Mouse (Mus musculus) embryonic fibroblast, embryonic 13.5 days (primary cell): ENCODE data around the gene Ddx39. TPM values are rescaled to one million over a fixed set of nuclear protein-coding genes. Genes with fewer than 3 reads are reported as not detected.

Source experiments
- H3K27ac ChIP-seq: 2 replicates; pipeline ENCODE4 v1.5.1; 2012; ENCODE audit warnings: low read length, control low read depth, inconsistent platforms; ENCODE audit not compliant: insufficient read depth
- H3K4me1 ChIP-seq: 2 replicates; pipeline ENCODE4 v1.6.1; 2011; ENCODE audit warnings: low read length; ENCODE audit not compliant: control insufficient read depth, insufficient read depth
- H3K4me3 ChIP-seq: 2 replicates; pipeline ENCODE4 v1.5.1; 2011; ENCODE audit warnings: mild to moderate bottlenecking, control low read depth, low read length; ENCODE audit not compliant: insufficient read depth
- CTCF ChIP-seq: IDR thresholded peaks from 2 replicates; pipeline ENCODE4 v1.5.1; 2011; ENCODE audit warnings: mild to moderate bottlenecking, control low read depth, low read length, moderate library complexity, borderline replicate concordance; ENCODE audit not compliant: insufficient read depth
- POLR2A ChIP-seq: IDR thresholded peaks from 2 replicates; pipeline ENCODE4 v1.6.1; 2011; ENCODE audit warnings: low read depth, mild to moderate bottlenecking, control low read depth, low read length, moderate library complexity
- polyA plus RNA-seq: library from polyadenylated mRNA; stranded (reverse); fragments of >200 nt; gene quantifications from 2 replicates; pipeline ENCODE4 v1.2.4, GENCODE M21; 2011; ENCODE audit warnings: low read depth; ENCODE audit not compliant: missing spikeins, insufficient read length

Ddx39 gene
- polyA plus RNA-seq, 1 experiment: 64.2 TPM

- H3K4me3 ChIP-seq: no peak overlapping the region
- TF ChIP-seq POLR2A: no peak
- no peak for TF ChIP-seq CTCF
Observed at GRCm38 (mm10) chr8:83764116-83764515, 49.1 kb downstream of the Ddx39 start.

DNA sequence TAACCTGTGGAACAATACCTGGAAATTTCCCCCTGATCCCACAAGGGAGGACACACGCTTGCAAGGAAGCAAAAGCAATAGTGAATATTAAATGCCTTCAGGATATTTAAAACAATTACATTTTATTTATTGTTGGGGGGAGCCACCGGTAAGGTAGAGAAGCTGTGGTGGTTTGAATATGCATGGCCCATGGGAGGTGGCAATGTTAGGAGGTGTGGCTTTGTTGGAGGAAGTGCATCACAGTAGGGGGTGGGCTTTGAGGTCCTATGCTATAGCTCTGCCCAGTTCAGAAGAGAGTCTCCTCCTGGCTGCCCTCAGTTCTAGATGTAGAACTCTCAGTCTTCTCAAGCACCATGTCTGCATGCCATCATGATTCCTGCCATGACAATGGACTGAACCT lies 49.7 kb downstream of the Ddx39 start:
- TF ChIP-seq CTCF (no peak), POLR2A (no peak)
- no peak overlapping the region for H3K4me3 ChIP-seq
- no peak overlapping the region for H3K27ac ChIP-seq
- H3K4me1 ChIP-seq: no peaks in the 10 kb centered on the region

More at GRCm38 (mm10) chr8:83764116-83764515, 49.1 kb downstream of the Ddx39 start:
- H3K27ac ChIP-seq: no peak overlapping the region
- H3K4me1 ChIP-seq: 0 out of 2 replicates have a peak, but pooled peaks cover 3% of the 10 kb centered on the region

- Histone ChIP-seq H3K4me1 (no peaks in the 10 kb centered on the region), H3K27ac (no peak overlapping the region), H3K4me3 (no peak overlapping the region)
- no peak for TF ChIP-seq POLR2A
- TF ChIP-seq CTCF: no peak
Observed at GRCm38 (mm10) chr8:83765663-83766062, 50.7 kb downstream of the Ddx39 start.

DNA sequence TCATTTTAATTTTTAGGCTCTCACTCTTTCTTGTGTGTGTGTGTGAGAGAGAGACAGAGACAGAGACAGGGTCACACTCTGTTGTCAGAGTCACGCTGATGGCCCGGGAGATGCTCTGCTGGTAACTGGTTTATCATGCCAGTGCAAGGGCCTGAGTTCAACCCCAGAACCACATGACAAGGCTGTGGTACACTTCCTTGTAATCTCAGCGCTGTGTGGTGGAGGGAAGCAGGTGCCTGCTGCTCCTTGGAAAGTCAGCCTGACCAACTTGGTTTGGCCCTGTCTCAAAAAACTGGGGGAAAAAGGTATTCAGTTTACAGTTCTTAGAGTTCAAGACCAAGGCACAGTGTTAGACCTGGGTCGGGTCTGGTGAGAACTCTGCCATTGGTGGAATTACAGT lies 52.5 kb downstream of the Ddx39 start:
- TF ChIP-seq CTCF (no peak), POLR2A (no peak)
- H3K4me3 ChIP-seq: no peak overlapping the region
- H3K27ac ChIP-seq: no peak overlapping the region
- peaks cover 3% of the 10 kb centered on the region; the same call in 1 of the 2 replicates for H3K4me1 ChIP-seq

DNA sequence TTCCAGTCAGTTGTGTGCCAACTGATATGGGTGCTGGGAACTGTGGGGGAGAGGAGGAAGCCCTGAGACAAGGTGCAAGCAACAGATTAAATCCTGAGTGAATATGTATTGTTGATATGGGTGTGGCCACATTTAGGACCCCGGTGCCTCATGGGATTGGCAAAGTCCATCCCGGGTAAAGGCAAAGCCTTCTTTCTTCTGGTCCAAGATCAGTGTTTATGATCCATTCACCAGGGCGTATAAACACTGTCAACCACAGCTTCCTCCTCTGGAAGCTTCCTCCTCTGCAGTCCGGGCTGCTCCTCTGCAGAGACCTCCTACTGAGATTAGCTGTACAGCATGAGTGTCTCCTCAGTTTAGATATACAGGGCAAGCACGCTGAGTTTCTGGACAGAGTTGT lies 53.5 kb downstream of the Ddx39 start:
- Histone ChIP-seq H3K4me1 (peaks cover 3% of the 10 kb centered on the region; the same call in 1 of the 2 replicates), H3K27ac (no peak overlapping the region), H3K4me3 (no peak overlapping the region)
- TF ChIP-seq POLR2A: no peak
- TF ChIP-seq CTCF: no peak

DNA sequence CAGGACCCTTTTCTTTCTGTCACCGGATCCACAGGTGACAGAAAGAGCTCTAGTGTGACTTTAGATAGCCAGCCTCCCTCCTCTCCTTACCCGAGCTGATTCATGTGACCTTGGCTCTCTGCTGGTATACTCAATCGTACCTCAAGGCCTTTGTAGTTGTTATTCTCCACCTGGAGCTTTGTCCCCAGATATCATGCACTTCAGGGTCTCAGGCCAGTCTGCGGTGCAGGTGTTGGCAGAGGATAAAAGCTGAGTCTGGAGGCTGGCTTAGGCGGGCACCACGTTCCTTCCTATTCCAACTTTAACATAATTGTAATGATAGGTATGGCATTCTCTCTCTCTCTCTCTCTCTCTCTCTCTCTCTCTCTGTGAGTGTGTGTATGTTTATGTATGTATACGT lies 54.7 kb downstream of the Ddx39 start:
- H3K4me1 ChIP-seq: peaks cover 3% of the 10 kb centered on the region; the same call in 1 of the 2 replicates
- TF ChIP-seq POLR2A (no peak), CTCF (no peak)
- no peak overlapping the region for H3K27ac ChIP-seq
- no peak overlapping the region for H3K4me3 ChIP-seq

DNA sequence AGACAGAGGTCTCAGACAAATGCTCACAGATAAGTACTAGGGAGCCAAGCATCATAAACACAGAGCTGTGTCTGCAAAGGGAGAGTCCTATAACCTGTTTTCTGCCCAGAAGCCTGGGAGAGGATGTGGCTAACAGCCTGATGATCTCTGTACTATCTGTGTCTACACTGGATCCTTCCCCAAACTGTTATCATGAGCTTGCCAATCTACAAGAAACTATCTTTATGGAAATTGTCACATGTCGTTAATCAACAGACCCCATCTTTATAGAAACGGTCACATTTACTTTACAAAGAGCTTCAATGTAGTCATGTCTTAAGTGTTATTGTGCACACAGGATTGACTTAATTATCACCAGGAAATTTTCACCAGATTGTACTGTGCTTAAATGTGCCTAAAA lies 55.7 kb downstream of the Ddx39 start:
- H3K4me1 ChIP-seq: peaks cover 3% of the 10 kb centered on the region; the same call in 1 of the 2 replicates
- H3K27ac ChIP-seq: no peak overlapping the region
- TF ChIP-seq POLR2A (no peak), CTCF (no peak)
- no peak overlapping the region for H3K4me3 ChIP-seq

DNA sequence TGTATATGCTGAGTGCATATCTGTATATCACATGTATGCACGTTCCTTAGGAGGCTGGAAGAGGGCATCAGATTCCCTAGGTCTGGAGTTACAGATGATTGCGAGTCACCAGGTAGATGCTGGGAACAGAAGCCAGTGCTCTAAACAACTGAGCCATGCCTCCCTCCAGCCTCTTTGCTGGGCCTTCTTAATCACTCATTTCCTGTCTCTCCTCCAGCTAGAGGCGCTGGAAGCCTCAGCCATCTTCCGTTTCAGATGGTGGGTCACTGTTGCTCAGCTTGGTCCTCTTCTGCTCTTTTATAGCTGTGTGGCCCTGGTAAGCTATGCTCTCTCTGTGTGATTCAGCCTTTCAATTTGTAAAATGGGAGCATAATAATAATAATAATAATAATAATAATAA lies 56.8 kb downstream of the Ddx39 start:
- no peak overlapping the region for H3K27ac ChIP-seq
- H3K4me3 ChIP-seq: no peak overlapping the region
- peaks cover 3% of the 10 kb centered on the region; the same call in 1 of the 2 replicates for H3K4me1 ChIP-seq
- no peak for TF ChIP-seq CTCF

GRCm38 (mm10) chr8:83772701-83773451 lies 57.9 kb downstream of the Ddx39 start:
- no peak overlapping the region for H3K4me3 ChIP-seq
- H3K4me1 ChIP-seq: peaks cover 3% of the 10 kb centered on the region; the same call in 1 of the 2 replicates
- TF ChIP-seq CTCF (no peak), POLR2A (no peak)
- no peak overlapping the region for H3K27ac ChIP-seq

- no peak overlapping the region for H3K27ac ChIP-seq
- TF ChIP-seq POLR2A (no peak), CTCF (no peak)
Observed at GRCm38 (mm10) chr8:83773452-83773846, 58.5 kb downstream of the Ddx39 start.

GRCm38 (mm10) chr8:83774221-83774620 lies 59.2 kb downstream of the Ddx39 start:
- no peak overlapping the region for H3K4me3 ChIP-seq
- no peak for TF ChIP-seq CTCF
- no peak for TF ChIP-seq POLR2A
- H3K27ac ChIP-seq: no peak overlapping the region
- H3K4me1 ChIP-seq: peaks cover 3% of the 10 kb centered on the region; the same call in 1 of the 2 replicates

More at GRCm38 (mm10) chr8:83773452-83773846, 58.5 kb downstream of the Ddx39 start:
- Histone ChIP-seq H3K4me1 (peaks cover 3% of the 10 kb centered on the region; the same call in 1 of the 2 replicates), H3K4me3 (no peak overlapping the region)

Other genes starting within 250 kb of the Ddx39 start
- gene Olfr370, start 179.4 kb upstream of the Ddx39 start, polyA plus RNA-seq: not detected in 2 replicates
- 67.4 and 86.9 TPM in 2 replicates for gene Ndufb7, start 148.5 kb upstream of the Ddx39 start, polyA plus RNA-seq
- gene Tecr, start 107.2 kb upstream of the Ddx39 start, polyA plus RNA-seq: 210 and 213 TPM in 2 replicates
- 27.7 and 32.2 TPM in 2 replicates for gene Dnajb1, start 107.0 kb upstream of the Ddx39 start, polyA plus RNA-seq
- gene Gipc1, start 62.5 kb upstream of the Ddx39 start, polyA plus RNA-seq: 47.4 and 63.3 TPM in 2 replicates
- 2.1 and 2.4 TPM in 2 replicates for gene Ptger1, start 48.5 kb upstream of the Ddx39 start, polyA plus RNA-seq
- 40.2 and 41.2 TPM in 2 replicates for gene Pkn1, start 16.0 kb upstream of the Ddx39 start, polyA plus RNA-seq
- 66.4 and 95.6 TPM in 2 replicates for gene Adgre5, start 26.1 kb downstream of the Ddx39 start, polyA plus RNA-seq
- gene Adgrl1, start 184.9 kb downstream of the Ddx39 start, polyA plus RNA-seq: 67.4 and 95.4 TPM in 2 replicates
- not detected in 2 replicates for gene Gm10644, start 240.0 kb downstream of the Ddx39 start, polyA plus RNA-seq
- 16.6 and 17.2 TPM in 2 replicates for gene Asf1b, start 240.3 kb downstream of the Ddx39 start, polyA plus RNA-seq